Mouse (Mus musculus): ENCODE data around the gene Exoc4. TPM values are rescaled to one million over a fixed set of nuclear protein-coding genes. Genes with fewer than 3 reads are reported as not detected.

Exoc4 gene
- total and polyA plus RNA-seq, 2 experiments: 3.7 to 28.0 TPM

DNA sequence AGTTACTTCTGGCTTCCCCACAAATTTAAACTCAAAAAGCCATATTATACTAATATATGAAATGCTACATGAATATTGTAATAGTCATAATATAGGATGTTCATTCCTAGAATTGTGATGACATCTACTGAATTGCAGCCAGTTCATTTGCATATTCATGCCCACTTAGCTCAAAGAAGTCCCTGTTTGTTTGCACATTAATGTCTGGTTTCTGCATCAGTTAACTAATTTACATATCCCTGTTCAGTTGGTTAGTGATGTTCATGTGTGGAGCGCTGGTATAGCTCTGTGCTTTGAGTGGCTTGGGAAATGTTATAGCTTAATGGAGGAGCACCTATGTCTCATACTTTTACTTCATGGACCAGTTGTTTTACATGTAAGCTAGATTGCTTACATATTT lies 206.4 kb downstream of the Exoc4 start:
- Histone ChIP-seq H3K4me3 (ENCODE audit: insufficient read depth, low read depth, low read length) (no peak overlapping the region), H3K27ac (replicated peaks; ENCODE audit: insufficient read depth, low read depth, low read length) (no peak overlapping the region), H3K9ac (ENCODE audit: low read depth, low read length) (no peak overlapping the region), H3K79me2 (ENCODE audit: control insufficient read depth, insufficient read depth, low read length) (no peaks in the 10 kb centered on the region), H3K4me1 (ENCODE audit: control insufficient read depth, insufficient read depth, low read length) (no peaks in the 10 kb centered on the region), H3K27me3 (ENCODE audit: control insufficient read depth, insufficient read depth, low read length) (no peaks in the 10 kb centered on the region), H3K36me3 (ENCODE audit: control insufficient read depth, insufficient read depth, low read length) (no peaks in the 10 kb centered on the region)
- WGBS: 100% methylated on average over 1 of the region's 1 CpGs
- no peak for TF ChIP-seq POLR2A (IDR thresholded peaks at IDR 0.05; ENCODE audit: extremely low read depth, insufficient read depth, low read length)
- TF ChIP-seq CTCF (IDR thresholded peaks at IDR 0.05; ENCODE audit: low read depth, low read length): no peak
- DNase-seq (ENCODE audit: extremely low read depth, low read depth, low spot score): no peak

GRCm38 (mm10) chr6:33464862-33465261 lies 216.0 kb downstream of the Exoc4 start:
- DNase-seq (ENCODE audit: extremely low read depth, low read depth, low spot score): no peak
- Histone ChIP-seq H3K27ac (replicated peaks; ENCODE audit: insufficient read depth, low read depth, low read length) (no peak overlapping the region), H3K9ac (ENCODE audit: low read depth, low read length) (no peak overlapping the region), H3K79me2 (ENCODE audit: control insufficient read depth, insufficient read depth, low read length) (no peaks in the 10 kb centered on the region), H3K4me1 (ENCODE audit: control insufficient read depth, insufficient read depth, low read length) (no peaks in the 10 kb centered on the region), H3K4me3 (ENCODE audit: insufficient read depth, low read depth, low read length) (no peak overlapping the region), H3K27me3 (ENCODE audit: control insufficient read depth, insufficient read depth, low read length) (no peaks in the 10 kb centered on the region), H3K36me3 (ENCODE audit: control insufficient read depth, insufficient read depth, low read length) (no peaks in the 10 kb centered on the region)
- 90% methylated on average over 3 of the region's 3 CpGs for WGBS
- TF ChIP-seq POLR2A (IDR thresholded peaks at IDR 0.05; ENCODE audit: extremely low read depth, insufficient read depth, low read length) (no peak), CTCF (IDR thresholded peaks at IDR 0.05; ENCODE audit: low read depth, low read length) (no peak)

- TF ChIP-seq POLR2A (IDR thresholded peaks at IDR 0.05; ENCODE audit: extremely low read depth, insufficient read depth, low read length) (no peak), CTCF (IDR thresholded peaks at IDR 0.05; ENCODE audit: low read depth, low read length) (no peak)
- Histone ChIP-seq H3K4me3 (ENCODE audit: insufficient read depth, low read depth, low read length) (no peak overlapping the region), H3K36me3 (ENCODE audit: control insufficient read depth, insufficient read depth, low read length) (no peaks in the 10 kb centered on the region), H3K27me3 (ENCODE audit: control insufficient read depth, insufficient read depth, low read length) (no peaks in the 10 kb centered on the region), H3K27ac (replicated peaks; ENCODE audit: insufficient read depth, low read depth, low read length) (no peak overlapping the region), H3K4me1 (ENCODE audit: control insufficient read depth, insufficient read depth, low read length) (no peaks in the 10 kb centered on the region), H3K9ac (ENCODE audit: low read depth, low read length) (no peak overlapping the region), H3K79me2 (ENCODE audit: control insufficient read depth, insufficient read depth, low read length) (no peaks in the 10 kb centered on the region)
- WGBS: 88% methylated on average over 3 of the region's 3 CpGs
- DNase-seq (ENCODE audit: extremely low read depth, low read depth, low spot score): no peak
These were observed 216.5 kb downstream of the Exoc4 start for GRCm38 (mm10) chr6:33465392-33465791.

- WGBS: 94% methylated on average over 5 of the region's 5 CpGs
- no peak for TF ChIP-seq POLR2A (IDR thresholded peaks at IDR 0.05; ENCODE audit: extremely low read depth, insufficient read depth, low read length)
- TF ChIP-seq CTCF (IDR thresholded peaks at IDR 0.05; ENCODE audit: low read depth, low read length): no peak
- H3K36me3 ChIP-seq (ENCODE audit: control insufficient read depth, insufficient read depth, low read length): no peaks in the 10 kb centered on the region
These were observed 217.4 kb downstream of the Exoc4 start for GRCm38 (mm10) chr6:33466168-33466839.

GRCm38 (mm10) chr6:33468480-33468879 lies 219.6 kb downstream of the Exoc4 start:
- no peak for DNase-seq (ENCODE audit: extremely low read depth, low read depth, low spot score)
- no peak overlapping the region for H3K4me3 ChIP-seq (ENCODE audit: insufficient read depth, low read depth, low read length)
- H3K27ac ChIP-seq (replicated peaks; ENCODE audit: insufficient read depth, low read depth, low read length): no peak overlapping the region
- no peak for TF ChIP-seq POLR2A (IDR thresholded peaks at IDR 0.05; ENCODE audit: extremely low read depth, insufficient read depth, low read length)
- TF ChIP-seq CTCF (IDR thresholded peaks at IDR 0.05; ENCODE audit: low read depth, low read length): no peak
- H3K9ac ChIP-seq (ENCODE audit: low read depth, low read length): no peak overlapping the region
- 98% methylated on average over 5 of the region's 5 CpGs for WGBS
- no peaks in the 10 kb centered on the region for H3K4me1 ChIP-seq (ENCODE audit: control insufficient read depth, insufficient read depth, low read length)
- H3K36me3 ChIP-seq (ENCODE audit: control insufficient read depth, insufficient read depth, low read length): no peaks in the 10 kb centered on the region
- H3K27me3 ChIP-seq (ENCODE audit: control insufficient read depth, insufficient read depth, low read length): no peaks in the 10 kb centered on the region
- H3K79me2 ChIP-seq (ENCODE audit: control insufficient read depth, insufficient read depth, low read length): no peaks in the 10 kb centered on the region

More at GRCm38 (mm10) chr6:33466168-33466839, 217.4 kb downstream of the Exoc4 start:
- Histone ChIP-seq H3K9ac (ENCODE audit: low read depth, low read length) (no peak overlapping the region), H3K27me3 (ENCODE audit: control insufficient read depth, insufficient read depth, low read length) (no peaks in the 10 kb centered on the region), H3K4me3 (ENCODE audit: insufficient read depth, low read depth, low read length) (no peak overlapping the region), H3K79me2 (ENCODE audit: control insufficient read depth, insufficient read depth, low read length) (no peaks in the 10 kb centered on the region), H3K27ac (replicated peaks; ENCODE audit: insufficient read depth, low read depth, low read length) (no peak overlapping the region), H3K4me1 (ENCODE audit: control insufficient read depth, insufficient read depth, low read length) (no peaks in the 10 kb centered on the region)
- no peak for DNase-seq (ENCODE audit: extremely low read depth, low read depth, low spot score)

- WGBS: 93% methylated on average over 2 of the region's 2 CpGs
These were observed 227.2 kb downstream of the Exoc4 start for GRCm38 (mm10) chr6:33476134-33476533.

More at GRCm38 (mm10) chr6:33476134-33476533, 227.2 kb downstream of the Exoc4 start:
- H3K27me3 ChIP-seq (ENCODE audit: control insufficient read depth, insufficient read depth, low read length): no peaks in the 10 kb centered on the region
- H3K4me3 ChIP-seq (ENCODE audit: insufficient read depth, low read depth, low read length): no peak overlapping the region
- H3K9ac ChIP-seq (ENCODE audit: low read depth, low read length): no peak overlapping the region
- H3K4me1 ChIP-seq (ENCODE audit: control insufficient read depth, insufficient read depth, low read length): no peaks in the 10 kb centered on the region
- DNase-seq (ENCODE audit: extremely low read depth, low read depth, low spot score): no peak
- TF ChIP-seq POLR2A (IDR thresholded peaks at IDR 0.05; ENCODE audit: extremely low read depth, insufficient read depth, low read length): no peak
- TF ChIP-seq CTCF (IDR thresholded peaks at IDR 0.05; ENCODE audit: low read depth, low read length): no peak
- no peaks in the 10 kb centered on the region for H3K79me2 ChIP-seq (ENCODE audit: control insufficient read depth, insufficient read depth, low read length)
- no peaks in the 10 kb centered on the region for H3K36me3 ChIP-seq (ENCODE audit: control insufficient read depth, insufficient read depth, low read length)
- no peak overlapping the region for H3K27ac ChIP-seq (replicated peaks; ENCODE audit: insufficient read depth, low read depth, low read length)

All from liver, adult 2 months (tissue).